Mouse (Mus musculus): Measurements from ENCODE around the gene Dbndd2.

Gene Dbndd2

DNA sequence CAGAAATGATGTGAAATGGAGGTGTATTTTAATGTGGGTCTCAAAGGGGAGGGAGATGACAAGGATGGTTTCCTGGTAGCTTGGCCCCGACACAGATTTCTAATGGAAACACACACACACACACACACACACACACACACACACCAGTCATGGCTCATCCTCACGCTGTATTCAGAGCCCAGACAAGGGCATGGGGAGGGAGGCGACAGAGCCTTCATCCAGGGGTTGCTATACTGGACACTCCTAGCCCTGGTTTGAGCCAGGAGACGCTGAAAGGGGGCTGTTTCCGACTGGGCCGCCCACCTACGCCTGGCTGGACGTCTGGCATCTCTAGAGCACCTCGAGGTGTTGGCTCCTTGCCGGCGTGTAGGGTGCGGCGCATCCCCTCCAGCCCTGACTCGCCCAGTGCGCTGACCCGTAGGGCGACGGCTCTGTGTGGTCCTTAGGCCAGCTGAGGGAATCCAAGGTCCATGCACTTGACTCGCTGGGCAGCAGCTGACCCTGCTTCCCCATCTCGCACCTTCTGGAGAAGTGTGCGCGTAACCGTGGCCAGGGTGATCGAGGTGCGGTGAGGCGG lies at the start of gene Dbndd2:
TSS of gene Dbndd2 (plus strand) at position 426 of the 577 bp plus-strand sequence.
- DNase-seq (ENCODE audit: low read depth, low spot score), result no peak

DNA sequence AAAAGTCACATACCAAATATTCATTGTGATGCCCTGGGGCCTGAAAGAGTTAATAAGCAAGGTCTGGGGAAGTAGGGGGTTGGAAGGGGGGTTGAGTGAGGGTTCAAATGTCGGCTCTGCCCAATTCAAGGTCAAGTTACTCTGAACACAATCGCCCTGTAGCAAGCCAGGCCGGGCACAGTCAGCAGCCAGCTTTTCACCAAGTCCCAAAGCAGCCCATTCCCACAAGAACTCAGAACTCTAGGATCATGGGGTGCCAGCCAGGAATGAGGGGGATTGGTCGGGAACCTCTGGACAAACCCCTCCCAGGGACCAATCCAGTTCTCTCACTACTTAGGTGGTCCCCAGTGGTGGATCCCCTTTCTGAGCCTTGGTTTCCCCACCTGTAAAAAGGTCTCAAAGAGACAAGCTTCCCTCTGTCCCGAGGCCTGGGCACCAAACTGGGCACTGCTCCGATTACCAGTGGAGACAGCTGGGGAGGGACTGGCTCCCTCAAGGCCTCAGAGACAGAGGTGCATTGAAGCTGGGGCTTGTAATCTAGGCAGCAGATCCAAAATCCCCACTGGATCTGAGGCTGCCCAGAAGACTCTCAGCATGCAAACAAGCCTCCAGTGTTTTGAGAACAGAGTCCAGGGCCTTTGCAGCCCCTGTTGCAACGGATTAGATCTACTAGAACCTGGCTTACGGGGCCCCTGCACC lies 49.5 kb upstream of the Dbndd2 start:
- no peak for DNase-seq (ENCODE audit: low read depth, low spot score)

DNA sequence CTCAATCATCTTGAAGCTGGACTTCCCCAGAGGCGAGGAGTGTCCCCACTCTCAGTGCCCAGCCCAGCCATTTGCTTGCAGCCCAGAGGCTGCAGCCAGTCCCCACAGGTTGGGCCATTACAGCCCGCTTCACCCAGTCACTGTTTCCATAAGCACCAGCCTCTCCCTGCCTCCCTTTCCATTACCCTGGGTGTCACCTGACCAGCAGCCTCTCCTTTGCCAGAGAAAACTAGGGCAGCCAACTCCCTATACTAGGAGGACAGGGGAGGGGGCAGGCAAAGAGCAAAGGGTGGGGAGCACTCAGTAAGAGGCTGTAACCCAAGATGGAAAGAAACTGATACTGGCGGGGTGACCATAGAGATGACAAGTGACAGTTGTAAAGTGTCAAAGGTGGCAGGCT lies 48.9 kb upstream of the Dbndd2 start:
- DNase-seq (ENCODE audit: low read depth, low spot score), result no peak

DNA sequence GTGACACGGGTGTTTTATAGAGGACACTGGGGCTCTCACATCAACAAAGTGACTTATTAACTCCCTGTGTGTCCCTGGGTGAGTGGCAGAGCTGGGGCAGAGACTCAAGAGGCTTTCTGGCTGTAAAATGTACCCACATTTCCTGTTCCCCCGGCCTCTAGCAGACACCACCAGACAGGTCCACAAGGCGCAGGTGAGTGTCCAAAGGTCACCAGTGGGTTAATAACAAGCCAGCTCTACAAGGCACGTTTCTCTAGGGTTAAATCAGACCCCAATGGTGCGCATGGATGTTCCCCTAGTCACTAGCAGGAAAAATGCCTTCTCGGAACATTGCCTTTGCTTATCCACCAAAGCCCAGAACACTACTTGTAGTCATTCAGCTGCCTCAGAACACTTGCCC lies 48.2 kb upstream of the Dbndd2 start:
- DNase-seq (ENCODE audit: low read depth, low spot score), result no peak

DNA sequence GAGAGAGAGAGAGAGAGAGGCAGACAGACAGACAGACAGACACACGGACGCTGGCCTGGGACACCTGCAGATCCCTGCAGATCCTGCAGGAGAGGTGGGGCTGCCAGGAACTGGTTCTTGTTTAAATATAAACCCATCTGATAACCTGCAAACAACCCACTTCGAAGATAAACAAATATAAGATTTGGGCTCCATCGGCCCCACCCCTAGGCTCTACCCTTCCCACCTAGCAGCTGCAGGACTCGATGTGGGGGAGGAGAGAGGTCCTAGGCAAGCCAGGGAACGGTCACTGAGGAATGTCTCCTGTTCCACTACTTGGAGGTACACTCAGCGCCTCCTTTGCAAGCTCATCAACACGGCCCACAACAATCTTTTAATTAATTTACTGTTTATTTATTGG lies 47.6 kb upstream of the Dbndd2 start:
- no peak for DNase-seq (ENCODE audit: low read depth, low spot score)

DNA sequence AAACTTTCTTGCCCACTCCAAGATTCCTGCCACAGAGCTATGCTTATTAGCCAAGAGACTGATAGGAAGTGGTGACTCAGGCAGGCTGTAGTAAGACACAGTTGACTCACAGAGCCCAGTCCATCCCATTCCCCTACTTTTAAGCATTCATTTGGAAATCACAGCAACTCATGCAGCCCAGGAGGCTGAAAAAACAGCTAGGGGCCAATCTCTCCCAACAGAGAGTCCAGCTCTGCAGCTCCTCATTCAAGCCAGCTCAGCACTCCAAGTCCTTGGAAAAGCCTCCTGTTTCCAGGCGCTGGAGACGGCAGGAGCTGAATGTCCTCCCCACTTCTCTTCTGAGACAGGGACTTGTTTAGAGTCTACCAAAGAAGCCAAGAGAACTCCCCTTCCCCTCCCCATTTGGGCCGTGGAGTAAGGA lies 46.9 kb upstream of the Dbndd2 start:
- DNase-seq (ENCODE audit: low read depth, low spot score), result no peak

DNA sequence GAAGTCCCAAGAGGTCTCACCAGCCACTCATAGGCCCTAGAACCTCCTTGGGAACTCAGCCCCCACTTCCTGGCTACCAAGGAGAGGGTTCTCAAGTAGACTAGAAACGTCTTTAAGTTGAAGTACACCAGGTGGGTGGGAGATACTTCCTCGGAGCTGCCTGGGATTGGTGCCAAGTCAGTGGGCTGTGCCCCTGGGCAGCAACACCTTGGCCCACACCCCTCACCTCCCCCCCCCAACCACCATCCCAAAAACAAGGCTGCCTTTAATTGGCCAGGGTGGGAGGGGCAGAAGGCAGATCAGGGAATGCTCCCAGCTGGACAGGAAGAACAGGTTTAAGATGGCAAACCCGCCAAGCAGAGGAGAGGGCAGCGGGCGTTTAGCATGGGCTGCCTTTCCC lies 45.6 kb upstream of the Dbndd2 start:
- DNase-seq (ENCODE audit: low read depth, low spot score), result no peak

DNA sequence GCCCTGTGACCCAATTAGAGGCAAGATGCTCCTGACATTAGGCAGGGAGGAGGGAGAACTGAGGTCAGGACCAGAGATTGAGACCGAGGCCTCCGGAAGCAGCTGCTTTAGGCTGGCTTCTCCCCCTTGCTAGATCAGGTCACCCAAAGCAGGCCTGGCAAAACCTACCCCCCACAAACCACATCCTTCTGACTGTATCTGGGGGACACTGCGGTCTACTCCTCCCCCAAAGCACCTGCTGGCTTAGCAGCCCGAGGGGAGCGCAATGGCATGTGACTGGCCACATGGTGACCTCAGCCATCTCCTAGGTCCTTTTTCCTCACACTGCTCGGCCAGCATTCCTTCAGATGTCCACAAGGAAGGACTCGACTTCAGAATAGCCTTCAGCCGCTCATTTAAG lies 44.8 kb upstream of the Dbndd2 start:
- DNase-seq (ENCODE audit: low read depth, low spot score), result no peak

DNA sequence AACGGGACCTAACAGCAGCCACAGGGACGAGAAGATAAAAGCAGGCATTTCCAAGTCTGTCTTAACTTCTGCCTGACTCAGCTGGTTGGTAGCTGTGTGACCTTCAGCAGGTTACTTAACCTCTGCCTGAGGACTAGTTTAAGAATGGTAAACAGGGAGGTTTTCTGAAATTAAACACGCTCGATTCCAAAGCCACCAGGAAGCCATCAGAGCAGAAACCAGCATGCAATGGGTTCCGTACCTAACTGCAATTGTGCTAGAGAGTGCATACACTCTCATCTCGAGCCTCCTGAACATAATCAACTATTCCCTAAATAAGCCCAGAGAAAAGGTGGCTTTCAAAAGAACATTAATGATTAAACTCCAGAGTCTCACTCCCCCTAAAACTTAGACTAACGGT lies 44.2 kb upstream of the Dbndd2 start:
- DNase-seq (ENCODE audit: low read depth, low spot score), result no peak

DNA sequence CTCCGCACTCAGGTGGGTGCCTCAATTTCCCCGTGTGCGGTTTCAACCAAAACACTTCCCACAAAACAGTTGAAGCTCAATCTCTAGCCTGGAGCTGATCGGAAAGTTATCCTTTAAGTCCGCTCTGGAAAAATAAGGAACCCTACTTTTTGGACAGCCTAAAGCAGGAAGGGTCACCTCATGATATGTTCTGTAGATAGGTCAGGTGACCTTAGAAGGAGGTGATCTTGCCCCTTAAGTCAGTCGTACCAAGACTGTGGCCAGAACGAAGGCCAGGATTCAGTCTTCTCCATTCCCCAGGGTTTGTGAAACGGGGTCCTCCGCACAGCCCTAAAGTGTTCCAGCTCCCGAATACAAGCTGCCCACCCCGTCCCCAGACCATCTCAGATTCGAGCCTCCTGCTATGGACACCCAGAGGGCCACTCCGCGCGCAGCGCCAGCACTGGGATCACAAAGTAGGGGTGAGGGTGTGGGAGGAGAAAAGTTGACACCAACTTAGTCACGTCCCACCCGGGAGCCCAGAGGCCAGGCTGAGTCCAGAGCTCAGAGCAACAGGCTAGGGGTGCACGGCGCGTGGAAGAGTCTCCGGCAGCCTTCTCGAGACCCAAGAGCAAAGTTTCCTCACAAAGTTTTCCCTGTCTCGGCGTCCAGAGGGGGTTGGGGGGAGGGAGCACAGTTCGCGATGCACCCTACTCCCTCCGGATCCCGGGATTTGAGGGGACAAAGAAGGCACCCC lies 43.4 kb upstream of the Dbndd2 start:
- no peak for DNase-seq (ENCODE audit: low read depth, low spot score)

DNA sequence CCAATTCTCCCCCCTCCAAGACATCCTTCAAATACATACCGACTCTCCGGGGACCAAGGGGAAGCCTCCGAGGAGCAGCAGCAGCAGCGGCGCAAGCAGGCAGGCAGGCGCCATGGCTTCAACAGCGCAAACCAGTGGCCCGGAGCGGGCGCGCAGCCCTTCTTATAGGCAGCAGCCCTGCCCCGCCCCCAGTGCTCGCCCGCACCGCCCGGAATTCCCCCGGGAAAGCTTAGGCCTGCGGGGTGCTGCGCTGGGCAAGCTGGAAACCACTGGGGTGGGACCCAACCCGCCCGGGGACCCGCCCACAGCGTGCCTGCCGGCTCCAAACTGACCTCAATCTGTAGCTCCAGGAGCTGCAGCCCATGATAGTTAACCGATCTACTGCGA lies 42.9 kb upstream of the Dbndd2 start:
- DNase-seq (ENCODE audit: low read depth, low spot score), result peak; percentile 63

DNA sequence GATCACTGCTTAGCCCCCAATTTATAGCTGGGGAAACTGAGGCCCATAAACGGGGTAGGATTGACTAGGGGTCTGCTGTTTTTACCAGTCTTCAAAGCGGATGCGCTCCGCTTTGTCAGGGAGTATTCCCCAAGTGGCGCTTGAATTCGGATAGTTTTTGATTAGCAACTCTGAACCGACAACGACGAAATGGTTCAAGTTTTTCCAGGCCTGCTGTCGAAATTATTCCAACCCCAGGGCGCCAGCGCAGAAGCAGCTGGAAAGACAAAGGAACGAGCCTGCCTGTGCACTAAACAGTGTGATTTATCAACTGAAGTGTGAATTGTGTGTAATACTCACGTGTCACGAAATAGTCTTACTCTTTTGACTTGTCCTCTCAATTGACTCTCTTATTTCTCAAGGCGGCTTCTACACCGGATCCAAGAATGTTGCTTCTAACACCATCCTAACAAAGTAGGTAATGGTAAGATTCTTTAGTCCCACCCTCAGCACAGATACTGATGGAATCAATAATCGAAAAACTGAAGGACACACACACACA lies 42.4 kb upstream of the Dbndd2 start, which contains the start of gene Sdc4:
TSS of gene Sdc4 (minus strand) at position 428 of the 541 bp plus-strand sequence.
- no peak for DNase-seq (ENCODE audit: low read depth, low spot score)

DNA sequence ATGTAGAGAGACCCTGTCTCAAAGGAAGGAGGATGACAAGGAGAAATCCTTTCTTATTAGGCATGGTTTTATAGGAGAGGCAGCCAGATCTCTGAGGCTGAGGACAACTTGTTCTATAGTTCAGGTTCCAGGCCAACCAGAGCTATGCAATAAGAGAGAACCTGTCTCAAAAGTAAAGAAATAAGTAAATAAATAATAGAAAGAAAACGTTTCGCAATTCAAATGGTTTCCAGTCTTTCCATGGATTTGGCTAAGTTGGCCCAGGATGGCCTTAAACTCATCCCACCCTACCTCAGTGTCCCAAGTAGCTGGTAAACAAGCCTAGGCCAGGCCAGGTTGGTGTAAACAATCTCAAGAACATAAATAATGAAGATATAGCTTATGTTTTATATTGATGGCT lies 41.2 kb upstream of the Dbndd2 start:
- no peak for DNase-seq (ENCODE audit: low read depth, low spot score)

DNA sequence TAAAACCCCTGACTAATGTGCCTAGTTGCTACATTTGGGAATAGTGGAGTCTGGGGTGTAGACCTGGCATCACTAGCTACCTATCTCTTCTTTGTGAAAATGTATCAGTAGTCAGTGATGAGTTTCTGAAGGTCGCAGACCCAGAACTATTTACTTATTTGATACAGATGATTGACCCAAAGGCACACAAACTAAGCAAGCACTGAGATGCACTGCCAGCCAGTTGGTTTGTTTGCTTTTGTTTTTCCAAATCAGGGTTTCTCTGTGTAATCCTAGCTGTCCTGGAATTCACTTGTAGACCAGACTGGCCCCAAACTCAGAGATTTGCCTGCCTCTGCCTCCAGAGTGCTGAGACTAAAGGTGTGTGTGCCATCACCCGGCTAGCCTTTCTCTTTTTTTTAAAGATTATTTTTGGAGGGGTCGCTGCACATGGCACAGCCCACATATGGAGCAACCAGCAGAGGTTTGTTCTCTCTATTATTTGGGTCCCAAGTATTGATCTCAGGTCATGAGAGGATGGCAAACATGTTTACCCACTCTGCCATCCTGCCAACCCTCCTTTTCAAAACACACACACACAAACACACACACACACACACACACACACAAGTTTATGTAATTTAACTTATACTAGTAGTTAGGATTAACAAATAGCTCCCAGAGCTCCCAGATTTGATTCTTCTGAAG lies 40.4 kb upstream of the Dbndd2 start:
- no peak for DNase-seq (ENCODE audit: low read depth, low spot score)

DNA sequence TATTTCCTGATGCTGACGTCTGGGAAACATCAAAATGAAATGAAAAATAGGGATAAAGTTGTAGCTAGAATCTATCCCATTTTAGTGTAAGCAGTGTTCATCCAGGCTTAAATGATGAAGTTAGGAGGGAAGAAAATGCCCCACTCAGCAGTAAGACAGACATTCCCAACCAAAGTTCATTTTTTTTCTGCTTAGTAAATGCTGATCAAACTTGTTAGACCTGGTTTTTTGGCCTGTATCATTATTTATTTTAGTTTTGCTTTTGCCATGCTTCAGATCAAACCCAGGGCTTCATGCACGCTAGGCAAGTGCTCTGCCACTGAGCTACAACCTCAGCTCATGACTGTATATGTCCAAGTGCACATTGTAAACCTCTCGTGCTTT lies 39.8 kb upstream of the Dbndd2 start:
- DNase-seq (ENCODE audit: low read depth, low spot score), result no peak

DNA sequence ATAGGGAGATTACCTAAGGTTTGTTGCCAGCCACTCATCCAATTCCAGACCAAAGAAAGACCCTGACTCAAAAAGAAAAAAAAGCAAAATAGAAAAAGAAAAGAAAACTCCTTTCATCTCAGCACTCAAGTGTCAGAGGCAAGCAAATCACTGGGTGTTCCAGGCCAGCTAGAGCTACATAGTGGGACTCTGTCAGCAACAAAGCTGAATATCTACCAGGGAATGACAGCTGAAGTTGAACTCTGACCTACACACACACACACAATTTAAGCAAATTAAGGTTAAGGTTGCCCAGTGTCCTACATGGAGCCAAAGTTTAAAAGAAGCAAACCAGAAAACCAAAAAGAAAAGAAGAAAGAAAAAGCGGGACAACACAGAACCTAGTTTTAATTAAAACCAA lies 37.8 kb upstream of the Dbndd2 start:
- DNase-seq (ENCODE audit: low read depth, low spot score), result no peak

DNA sequence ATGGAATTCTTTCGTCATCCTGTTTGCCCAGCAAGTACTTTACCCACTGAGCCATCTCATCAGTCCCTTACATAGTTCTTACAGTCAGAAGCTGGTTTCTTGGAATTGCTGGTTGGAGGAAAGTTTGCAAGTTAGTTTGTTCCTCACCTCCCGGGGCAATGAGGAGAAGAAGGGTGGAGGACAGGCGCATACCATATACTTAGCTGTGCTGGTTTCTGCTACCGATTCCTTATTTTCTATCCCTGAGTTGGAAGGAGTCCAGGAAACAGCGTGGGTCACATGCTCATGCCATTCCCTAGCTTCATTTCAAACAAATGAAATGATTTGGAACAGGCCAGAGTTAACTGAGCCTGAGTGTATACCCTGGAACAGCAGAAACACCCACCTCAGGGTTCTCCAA lies 37.0 kb upstream of the Dbndd2 start:
- no peak for DNase-seq (ENCODE audit: low read depth, low spot score)

DNA sequence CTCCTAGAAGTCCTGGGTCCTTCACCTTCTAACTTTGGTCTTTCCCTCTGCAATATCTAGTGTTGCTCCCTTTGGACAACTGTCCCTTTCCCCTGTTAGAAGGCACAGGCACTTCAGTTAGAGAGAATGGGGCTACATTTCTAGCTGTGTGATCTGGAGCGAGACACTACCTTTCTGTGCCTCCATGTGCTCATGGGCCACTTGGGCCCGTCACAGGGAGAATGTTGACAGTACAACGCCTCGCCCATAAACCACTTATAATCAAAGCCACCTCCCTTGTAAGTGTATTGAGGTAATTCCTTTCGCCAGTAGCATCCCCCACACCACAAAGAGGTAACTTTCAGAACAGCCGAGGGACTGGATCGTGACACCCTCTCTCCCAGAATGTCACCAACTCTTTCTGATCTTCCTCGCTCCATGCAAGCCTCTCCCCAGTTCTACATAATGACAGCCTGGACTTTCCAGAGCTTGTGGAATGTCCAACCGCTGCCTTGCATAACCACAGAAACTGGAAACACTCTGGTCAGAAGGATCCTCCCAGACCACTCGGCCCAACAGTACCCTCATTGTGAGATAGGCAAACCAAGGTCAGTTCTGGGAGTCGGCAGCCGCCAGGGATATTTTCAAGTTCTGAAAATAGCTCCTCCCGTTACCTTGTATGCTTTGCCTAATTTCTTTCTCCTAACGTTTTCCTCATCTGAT lies 36.4 kb upstream of the Dbndd2 start:
- DNase-seq (ENCODE audit: low read depth, low spot score), result no peak

DNA sequence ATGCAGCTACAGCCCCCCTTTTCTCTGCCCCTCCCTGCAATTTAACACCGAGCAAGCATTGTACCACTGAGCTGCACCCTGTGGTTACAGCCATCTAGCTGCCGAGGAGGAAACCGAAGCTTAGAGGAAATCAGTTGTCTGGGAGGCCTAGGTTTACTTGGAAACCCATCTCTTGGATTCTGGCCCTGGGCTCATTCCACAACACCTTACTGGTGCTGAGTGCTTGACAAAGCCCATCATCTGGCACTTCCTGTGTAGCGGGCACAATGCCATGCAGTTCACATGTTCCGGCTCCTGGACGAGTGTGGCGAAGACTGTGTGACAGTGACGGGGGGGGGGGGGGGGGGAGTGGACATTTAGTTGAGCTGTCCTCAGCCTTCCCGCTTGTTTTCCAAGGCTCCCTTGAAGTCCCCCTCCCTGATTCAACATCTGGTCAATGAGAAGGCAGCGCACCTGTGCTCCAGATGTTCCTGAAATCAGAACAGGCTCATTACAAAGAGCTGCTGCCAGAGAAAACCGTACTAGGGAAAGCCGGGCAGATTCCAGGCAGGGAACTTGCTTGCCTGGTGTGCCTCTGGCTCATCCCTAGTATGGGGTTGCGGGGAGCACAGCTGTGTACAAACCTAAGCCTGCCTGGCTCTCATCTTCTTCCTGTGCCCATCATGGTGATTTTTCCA lies 33.8 kb upstream of the Dbndd2 start:
- no peak for DNase-seq (ENCODE audit: low read depth, low spot score)

DNA sequence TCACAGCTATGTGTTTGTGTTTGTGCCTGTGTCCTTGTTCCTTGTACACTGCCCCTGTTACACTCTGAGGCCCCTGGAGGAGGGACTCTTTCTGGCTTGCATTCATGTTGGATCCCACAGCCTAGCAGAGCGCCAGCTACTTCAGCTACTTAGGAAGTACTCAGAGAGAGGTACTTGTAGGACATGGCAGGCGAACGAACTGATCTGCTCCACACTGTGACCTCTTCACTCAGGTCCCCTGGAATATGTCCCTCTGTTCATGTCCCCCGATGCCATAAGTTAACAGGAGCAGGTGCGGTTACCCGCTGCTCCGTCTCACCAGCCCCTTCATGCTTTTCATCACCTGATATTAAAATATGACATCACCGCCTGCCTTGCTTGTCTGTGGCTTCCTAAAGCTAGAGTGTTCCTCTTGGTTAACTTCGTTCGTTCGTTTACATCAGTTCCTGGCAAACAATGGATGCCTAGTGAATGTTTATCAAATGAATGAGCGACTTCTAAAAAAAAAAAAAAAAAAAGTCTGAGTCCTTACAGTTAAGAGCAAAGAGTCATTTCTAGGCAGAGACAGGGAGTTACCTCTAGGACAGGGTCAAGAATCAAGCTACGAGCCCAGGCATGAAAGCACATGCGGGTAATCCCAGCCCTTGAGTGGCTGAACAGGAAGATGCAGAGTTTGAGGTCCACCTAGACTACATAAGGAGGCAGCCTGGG lies 32.7 kb upstream of the Dbndd2 start:
- DNase-seq (ENCODE audit: low read depth, low spot score), result no peak
